Mouse (Mus musculus): Measurements from ENCODE around the gene Rftn2.
"Not testable (repeated sequence)": the region's sequence is repeated elsewhere in the genome, so short reads cannot be mapped to it uniquely, and the experiment has no call there.

Gene Rftn2

GRCm38 (mm10) chr1:55130190-55130916 lies 96.2 kb downstream of the Rftn2 start:
- DNase-seq (ENCODE audit: low read depth in 1 of 2, low spot score in 2 of 2), result no peak

- no peak for DNase-seq (ENCODE audit: low read depth in 1 of 2, low spot score in 2 of 2)
Observed at GRCm38 (mm10) chr1:55129716-55130115, 96.9 kb downstream of the Rftn2 start.

GRCm38 (mm10) chr1:55124136-55124535 lies 102.4 kb downstream of the Rftn2 start:
- not testable (repeated sequence) for DNase-seq (ENCODE audit: low read depth in 1 of 2, low spot score in 2 of 2)

DNA sequence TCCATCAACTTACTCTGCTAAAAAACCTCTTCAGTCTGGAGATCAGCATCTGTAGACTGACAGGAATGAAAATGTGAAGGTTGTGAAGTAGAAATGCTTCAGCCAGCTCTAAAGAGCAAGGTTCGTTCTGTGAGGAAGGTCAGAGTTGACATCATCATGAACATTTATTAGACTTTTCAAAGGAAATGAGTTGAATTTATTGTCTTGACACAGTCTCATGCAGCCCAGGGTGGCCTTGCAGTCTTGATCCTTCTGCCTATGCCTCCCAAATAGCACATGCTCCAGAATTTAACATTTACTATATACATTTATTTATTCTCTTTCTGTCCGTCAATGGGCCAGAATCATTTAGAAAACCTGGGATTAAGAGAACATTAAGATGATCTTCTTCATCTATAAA lies 103.0 kb downstream of the Rftn2 start:
- no peak for DNase-seq (ENCODE audit: low read depth in 1 of 2, low spot score in 2 of 2)

- no peak for DNase-seq (ENCODE audit: low read depth in 1 of 2, low spot score in 2 of 2)
Observed at GRCm38 (mm10) chr1:55123046-55123445, 103.5 kb downstream of the Rftn2 start.

All from monocyte, adult 2 months (primary cell).